Mouse (Mus musculus): ENCODE results near the gene Pacs1. TPM values are rescaled to one million over a fixed set of nuclear protein-coding genes. Genes with fewer than 3 reads are reported as not detected.
A peak's percentile ranks its signal among the peaks of the same experiment; 100 is the strongest.
"Not testable (repeated sequence)": the region's sequence is repeated elsewhere in the genome, so short reads cannot be mapped to it uniquely, and the experiment has no call there.

Gene Pacs1
- polyA plus RNA-seq, 1 experiment from 2014 or later, result 9.3 TPM

DNA sequence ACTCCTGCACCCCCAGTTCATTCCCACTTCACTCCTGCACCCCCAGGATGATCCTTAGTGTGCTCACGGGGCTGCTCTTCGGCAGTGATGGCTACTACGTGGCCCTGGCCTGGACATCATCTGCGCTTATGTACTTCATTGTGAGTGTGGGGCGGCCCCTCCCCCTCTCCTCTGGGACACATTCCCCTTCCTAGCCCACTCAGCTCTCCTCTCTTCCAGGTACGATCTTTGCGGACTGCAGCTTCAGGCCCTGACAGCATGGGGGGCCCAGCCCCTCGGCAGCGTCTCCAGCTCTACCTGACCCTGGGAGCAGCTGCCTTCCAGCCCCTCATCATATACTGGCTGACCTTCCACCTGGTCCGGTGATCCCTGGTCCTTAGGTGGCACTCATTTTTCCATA, 180.8 kb downstream of the Pacs1 start:
- H3K4me1 ChIP-seq (ENCODE audit: insufficient read depth, low read depth, low read length), result no peaks in the 10 kb centered on the region; the same call in 1 of the 2 replicates
- no peak overlapping the region for H3K4me3 ChIP-seq (ENCODE audit: low read depth, low read length)
- H3K9ac ChIP-seq (replicated peaks; ENCODE audit: low read depth), result no peak overlapping the region
- H3K27me3 ChIP-seq (replicated peaks; ENCODE audit: insufficient read depth, low read length), result no peaks in the 10 kb centered on the region
- no peak overlapping the region for H3K27ac ChIP-seq (ENCODE audit: low read length)
- H3K9me3 ChIP-seq (ENCODE audit: low read length), result no peaks in the 10 kb centered on the region
- H3K36me3 ChIP-seq (ENCODE audit: insufficient read depth, low read length), result peaks cover 16% of the 10 kb centered on the region; the same call in 1 of the 2 replicates
- ATAC-seq (no peak), DNase-seq (ENCODE audit: low spot score) (no peak)
- TF ChIP-seq EP300 (IDR thresholded peaks at IDR 0.05) (no peak), CTCF (IDR thresholded peaks at IDR 0.05) (no peak)
- H3K4me2 ChIP-seq (replicated peaks; ENCODE audit: low read depth, low read length), result no peak overlapping the region
- 89% methylated on average over 10 of the region's 10 CpGs for WGBS

DNA sequence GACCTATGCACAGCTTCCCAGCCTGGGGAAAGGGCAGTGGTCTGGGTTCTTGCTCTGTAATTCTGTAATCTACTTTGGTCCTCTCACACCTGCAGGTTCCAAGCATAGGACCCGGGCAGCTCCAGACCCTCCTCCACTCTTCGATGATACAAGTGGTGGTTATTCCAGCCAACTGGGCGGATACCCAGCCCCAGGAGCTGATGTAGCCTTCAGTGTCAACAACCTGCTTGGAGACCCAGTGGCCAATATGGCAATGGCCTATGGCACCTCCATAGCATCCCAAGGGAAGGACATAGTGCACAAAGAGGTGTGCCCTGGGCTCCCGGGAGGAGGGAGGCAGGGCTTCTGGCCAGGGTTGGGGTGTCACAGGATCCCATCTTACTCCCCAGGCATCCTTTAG, 183.6 kb downstream of the Pacs1 start:
- peak overlapping the region; percentile 93; the same call in 1 of the 2 replicates for H3K4me2 ChIP-seq (replicated peaks; ENCODE audit: low read depth, low read length)
- no peak for DNase-seq (ENCODE audit: low spot score)
- 91% methylated on average over 4 of the region's 4 CpGs for WGBS
- no peak for ATAC-seq
- no peaks in the 10 kb centered on the region for H3K9me3 ChIP-seq (ENCODE audit: low read length)
- H3K9ac ChIP-seq (replicated peaks; ENCODE audit: low read depth), result no peak overlapping the region
- H3K4me1 ChIP-seq (ENCODE audit: insufficient read depth, low read depth, low read length), result no peaks in the 10 kb centered on the region; the same call in 1 of the 2 replicates
- H3K4me3 ChIP-seq (ENCODE audit: low read depth, low read length), result peak overlapping the region; percentile 73; the same call in 1 of the 2 replicates
- peaks cover 16% of the 10 kb centered on the region; the same call in 1 of the 2 replicates for H3K36me3 ChIP-seq (ENCODE audit: insufficient read depth, low read length)
- no peak overlapping the region for H3K27ac ChIP-seq (ENCODE audit: low read length)
- TF ChIP-seq CTCF (IDR thresholded peaks at IDR 0.05) (no peak), EP300 (IDR thresholded peaks at IDR 0.05) (no peak)
- peaks cover 19% of the 10 kb centered on the region for H3K27me3 ChIP-seq (replicated peaks; ENCODE audit: insufficient read depth, low read length)

DNA sequence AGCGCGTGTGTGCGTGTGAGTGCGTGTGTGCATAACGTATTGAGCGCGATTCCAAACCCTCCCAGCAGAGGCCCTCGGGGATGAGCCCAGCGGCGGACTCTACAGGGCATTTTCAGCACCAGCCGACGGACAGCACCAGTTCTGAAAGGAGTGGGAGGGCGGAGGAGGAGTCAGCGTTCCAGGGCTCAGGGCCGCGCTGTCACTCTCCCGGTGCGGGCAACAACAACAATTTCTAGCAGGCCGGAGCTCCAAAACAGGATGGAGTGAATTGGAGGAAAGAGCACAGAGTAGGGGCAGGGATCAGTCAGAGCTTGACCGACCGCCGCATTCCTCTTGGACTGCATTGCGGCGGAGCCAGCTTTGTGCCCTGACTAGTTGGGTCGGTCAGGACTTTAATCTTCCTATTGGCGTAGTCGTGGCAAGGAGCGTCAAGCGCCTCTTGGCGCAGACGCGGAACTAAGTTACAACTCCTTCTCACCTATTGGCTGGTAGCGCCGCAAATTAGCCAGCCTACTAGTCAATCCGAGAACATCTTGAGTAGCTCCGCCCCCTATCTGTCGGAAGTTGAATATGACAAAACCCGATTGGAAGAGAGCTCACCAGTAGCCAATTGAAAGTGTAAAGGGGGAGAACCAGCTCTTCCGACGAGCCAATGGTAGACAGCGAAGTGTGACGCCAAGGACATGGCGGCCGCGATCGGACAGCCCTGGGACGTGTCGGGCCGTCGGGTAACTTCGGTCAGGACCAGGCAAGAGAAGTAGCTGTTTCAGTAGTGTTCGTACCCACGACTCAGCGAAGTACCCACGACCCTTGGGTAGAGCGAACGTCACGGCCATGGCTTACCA, 184.8 kb downstream of the Pacs1 start, which contains the start of gene Yif1a:
TSS of gene Yif1a (plus strand) at position 655 of the 845 bp plus-strand sequence.
- peak; percentile 100 for DNase-seq (ENCODE audit: low spot score)
- peak within 1 kb of the TSS; percentile 73 for H3K4me3 ChIP-seq (ENCODE audit: low read depth, low read length)
- H3K9me3 ChIP-seq (ENCODE audit: low read length), result no peaks in the 10 kb centered on the region
- peak within 1 kb of the TSS; percentile 60 for H3K9ac ChIP-seq (replicated peaks; ENCODE audit: low read depth)
- peaks cover 16% of the 10 kb centered on the region; the same call in 1 of the 2 replicates for H3K36me3 ChIP-seq (ENCODE audit: insufficient read depth, low read length)
- peak; percentile 94 for ATAC-seq
- H3K4me1 ChIP-seq (ENCODE audit: insufficient read depth, low read depth, low read length), result no peaks in the 10 kb centered on the region; the same call in 1 of the 2 replicates
- H3K4me2 ChIP-seq (replicated peaks; ENCODE audit: low read depth, low read length), result peak within 1 kb of the TSS; percentile 93
- H3K27ac ChIP-seq (ENCODE audit: low read length), result peak within 1 kb of the TSS; percentile 73
- under 1% methylated on average over 58 of the region's 58 CpGs for WGBS
- peak; percentile 85 for TF ChIP-seq CTCF (IDR thresholded peaks at IDR 0.05)
- no peak for TF ChIP-seq EP300 (IDR thresholded peaks at IDR 0.05)
- peaks cover 23% of the 10 kb centered on the region for H3K27me3 ChIP-seq (replicated peaks; ENCODE audit: insufficient read depth, low read length)

DNA sequence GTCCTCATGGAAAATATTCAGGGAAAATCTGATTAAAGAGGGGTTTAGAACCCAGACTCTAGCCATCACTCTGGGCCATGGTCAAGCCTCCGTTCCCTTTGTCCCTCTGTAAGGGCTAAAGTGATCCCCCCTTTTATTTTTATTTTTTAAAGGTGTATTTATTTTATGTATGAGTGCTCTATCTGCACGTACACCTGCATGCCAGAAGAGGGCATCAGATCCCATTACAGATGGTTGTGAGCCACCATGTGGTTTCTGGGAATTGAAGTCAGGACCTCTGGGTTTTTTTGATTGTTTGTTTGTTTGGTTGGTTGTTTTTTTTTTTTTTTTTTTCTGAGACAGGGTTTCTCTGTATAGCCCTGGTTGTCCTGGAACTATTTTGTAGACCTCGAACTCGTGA, 186.4 kb downstream of the Pacs1 start:
- not testable (repeated sequence) for H3K4me1 ChIP-seq (ENCODE audit: insufficient read depth, low read depth, low read length); H3K36me3 ChIP-seq (ENCODE audit: insufficient read depth, low read length); ATAC-seq; H3K4me2 ChIP-seq (replicated peaks; ENCODE audit: low read depth, low read length); H3K27ac ChIP-seq (ENCODE audit: low read length); H3K4me3 ChIP-seq (ENCODE audit: low read depth, low read length); H3K9me3 ChIP-seq (ENCODE audit: low read length); DNase-seq (ENCODE audit: low spot score); H3K9ac ChIP-seq (replicated peaks; ENCODE audit: low read depth)
- H3K27me3 ChIP-seq (replicated peaks; ENCODE audit: insufficient read depth, low read length), result peaks cover 37% of the 10 kb centered on the region
- peak; percentile 25; the same call in 1 of the 2 replicates for TF ChIP-seq CTCF (IDR thresholded peaks at IDR 0.05)
- WGBS, result 53% methylated on average over 4 of the region's 4 CpGs

DNA sequence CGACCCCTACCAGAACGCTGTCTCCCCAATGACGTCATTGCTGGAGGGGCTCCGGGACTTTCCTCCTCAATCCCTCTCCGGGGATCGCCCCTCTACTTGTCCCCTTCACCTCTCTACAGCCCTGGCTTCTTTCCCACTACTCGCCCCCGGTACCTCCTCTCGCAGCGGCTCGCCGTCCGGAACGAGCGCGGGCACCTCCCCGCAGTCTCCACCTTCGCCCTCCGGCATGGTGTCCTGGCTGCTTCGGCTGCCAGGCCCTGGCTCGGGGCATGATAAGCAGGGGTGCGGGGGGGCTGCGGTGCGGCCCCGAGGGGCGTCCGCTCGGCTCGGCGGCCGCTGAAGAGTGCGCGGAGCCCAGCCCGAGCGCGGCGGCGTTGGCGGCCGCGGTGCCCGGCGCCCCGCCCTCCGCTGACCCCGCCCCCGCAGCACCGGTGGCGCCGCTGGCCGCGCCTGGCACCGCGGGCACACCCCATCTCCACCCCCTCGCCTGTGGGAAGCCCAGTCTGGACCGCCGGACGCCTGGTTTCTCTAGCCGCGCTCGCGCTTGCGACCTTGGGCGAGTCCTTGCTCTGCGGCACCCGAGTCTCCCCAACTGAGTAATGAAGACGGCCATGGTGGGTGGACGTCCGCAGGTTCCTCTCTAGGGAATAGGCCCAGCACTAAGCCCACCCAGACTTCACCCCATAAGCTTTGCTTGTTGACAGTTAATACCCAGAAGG, 187.6 kb downstream of the Pacs1 start, which contains the start of gene Tmem151a:
TSS of gene Tmem151a (minus strand) at position 387 of the 719 bp plus-strand sequence.
- DNase-seq (ENCODE audit: low spot score) (peak; percentile 54), ATAC-seq (no peak)
- no peaks in the 10 kb centered on the region; the same call in 1 of the 2 replicates for H3K4me1 ChIP-seq (ENCODE audit: insufficient read depth, low read depth, low read length)
- H3K36me3 ChIP-seq (ENCODE audit: insufficient read depth, low read length), result peaks cover 4% of the 10 kb centered on the region; the same call in 1 of the 2 replicates
- WGBS, result 1% methylated on average over 60 of the region's 69 CpGs
- peak within 1 kb of the TSS; percentile 79 for H3K4me2 ChIP-seq (replicated peaks; ENCODE audit: low read depth, low read length)
- H3K9ac ChIP-seq (replicated peaks; ENCODE audit: low read depth), result no peak within 1 kb of the TSS
- TF ChIP-seq EP300 (IDR thresholded peaks at IDR 0.05) (no peak), CTCF (IDR thresholded peaks at IDR 0.05) (no peak)
- peaks cover 48% of the 10 kb centered on the region for H3K27me3 ChIP-seq (replicated peaks; ENCODE audit: insufficient read depth, low read length)
- H3K27ac ChIP-seq (ENCODE audit: low read length), result no peak within 1 kb of the TSS
- peak within 1 kb of the TSS; percentile 48 for H3K4me3 ChIP-seq (ENCODE audit: low read depth, low read length)
- H3K9me3 ChIP-seq (ENCODE audit: low read length), result no peaks in the 10 kb centered on the region

DNA sequence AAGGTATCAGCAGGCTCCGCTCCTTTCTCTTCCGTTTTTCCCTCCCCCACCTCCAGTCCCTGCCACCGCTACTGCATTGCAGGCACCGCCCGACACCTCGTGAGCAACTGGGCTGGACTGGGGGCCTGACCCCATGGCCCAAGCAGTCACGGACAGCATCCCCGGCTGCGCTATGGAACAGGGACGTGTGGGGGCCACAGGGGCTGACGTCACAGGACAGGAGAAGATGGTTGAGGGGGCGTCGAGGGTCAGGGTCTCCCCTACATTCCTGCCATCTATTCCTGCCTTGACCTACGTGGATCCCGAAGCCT, 188.1 kb downstream of the Pacs1 start:
- Histone ChIP-seq H3K27me3 (replicated peaks; ENCODE audit: insufficient read depth, low read length) (peaks cover 48% of the 10 kb centered on the region), H3K4me2 (replicated peaks; ENCODE audit: low read depth, low read length) (peak overlapping the region; percentile 79), H3K4me1 (ENCODE audit: insufficient read depth, low read depth, low read length) (no peaks in the 10 kb centered on the region; the same call in 1 of the 2 replicates), H3K9me3 (ENCODE audit: low read length) (no peaks in the 10 kb centered on the region), H3K27ac (ENCODE audit: low read length) (no peak overlapping the region), H3K9ac (replicated peaks; ENCODE audit: low read depth) (no peak overlapping the region), H3K36me3 (ENCODE audit: insufficient read depth, low read length) (peaks cover 2% of the 10 kb centered on the region; the same call in 1 of the 2 replicates), H3K4me3 (ENCODE audit: low read depth, low read length) (peak overlapping the region; percentile 48)
- ATAC-seq, result no peak
- no peak for TF ChIP-seq EP300 (IDR thresholded peaks at IDR 0.05)
- no peak for TF ChIP-seq CTCF (IDR thresholded peaks at IDR 0.05)
- DNase-seq (ENCODE audit: low spot score), result no peak
- WGBS, result 4% methylated on average over 12 of the region's 15 CpGs

Data from lung, postnatal 0 days (tissue).